ENCODE assay signal across 8 mouse cellular contexts in genomic region chr6:65670981-65671411, GRCm38 (mm10). TPM values are rescaled to one million over a fixed set of nuclear protein-coding genes. Genes with fewer than 3 reads are reported as not detected.
A peak's percentile ranks its signal among the peaks of the same experiment; 100 is the strongest.
DNase-seq lines count a peak whose midpoint lies in the region; ATAC-seq and TF ChIP-seq lines count a peak whose summit lies in the region.

No protein-coding gene starts in this region.

- TF ChIP-seq EP300 in heart, adult 2 months (IDR thresholded peaks at IDR 0.05; ENCODE audit: insufficient read depth, low read depth, low read length), result no peak

- no peak overlapping the region for H3K27ac ChIP-seq in heart, adult 2 months
- peak overlapping the region; percentile 63; the same call in 1 of the 2 replicates for H3K27ac ChIP-seq in forebrain, embryonic 12.5 days
- H3K27ac ChIP-seq in midbrain, postnatal 0 days (ENCODE audit: low read depth, low read length), result no peak overlapping the region

- TF ChIP-seq CTCF in heart, adult 2 months (IDR thresholded peaks at IDR 0.05), result no peak
- TF ChIP-seq CTCF in midbrain, postnatal 0 days (IDR thresholded peaks at IDR 0.05), result no peak

- 34% methylated on average over 21 of the region's 21 CpGs for WGBS in heart, adult 2 months
- under 1% methylated on average over 21 of the region's 21 CpGs for WGBS in forebrain, embryonic 12.5 days
- WGBS in midbrain, postnatal 0 days, result 3% methylated on average over 16 of the region's 21 CpGs

- intact Hi-C loops in heart, adult 2 months (cut with DNase I), result loop anchor here (10.0 kb wide), 1 partner anchor 104 kb away; the partner anchor contains the start of gene Prdm5
- intact Hi-C loops in heart, postnatal 25 days (cut with DNase I), result no loop called here

- TF ChIP-seq POLR2A in heart, adult 2 months (IDR thresholded peaks at IDR 0.05; ENCODE audit: insufficient read depth, low read depth, low read length), result no peak

- no peaks in the 10 kb centered on the region for H3K4me1 ChIP-seq in heart, adult 2 months (ENCODE audit: control insufficient read depth, insufficient read depth, low read length)
- peaks cover 19% of the 10 kb centered on the region for H3K4me1 ChIP-seq in forebrain, embryonic 12.5 days
- 0 out of 2 replicates have a peak, but pooled peaks cover 4% of the 10 kb centered on the region for H3K4me1 ChIP-seq in midbrain, postnatal 0 days (ENCODE audit: insufficient read depth, low read length)

- H3K27me3 ChIP-seq in heart, adult 2 months (ENCODE audit: control insufficient read depth, insufficient read depth, low read length), result peaks cover 4% of the 10 kb centered on the region; the same call in 1 of the 2 replicates
- peaks cover 6% of the 10 kb centered on the region; the same call in 1 of the 2 replicates for H3K27me3 ChIP-seq in forebrain, embryonic 12.5 days
- no peaks in the 10 kb centered on the region for H3K27me3 ChIP-seq in midbrain, postnatal 0 days (ENCODE audit: insufficient read depth, low read length)

- no peaks in the 10 kb centered on the region for H3K79me2 ChIP-seq in heart, adult 2 months (replicated peaks; ENCODE audit: control insufficient read depth, insufficient read depth, low read length)

- peak overlapping the region; percentile 91 for H3K4me2 ChIP-seq in forebrain, embryonic 12.5 days
- peak overlapping the region; percentile 98 for H3K4me2 ChIP-seq in midbrain, postnatal 0 days (ENCODE audit: low read depth, low read length, poor library complexity, severe bottlenecking)

- peak; percentile 36 for ATAC-seq in forebrain, embryonic 12.5 days (ENCODE audit: low FRiP score)
- ATAC-seq in midbrain, postnatal 0 days (ENCODE audit: low FRiP score), result peak; percentile 39
- ATAC-seq in monocyte, adult 5-6 weeks (replicated peaks; ENCODE audit: insufficient number of reproducible peaks, low FRiP score, low TSS enrichment, poor library complexity, severe bottlenecking), result no peak

- DNase-seq in heart, adult 2 months, result no peak
- DNase-seq in heart, postnatal 25 days (ENCODE audit: low spot score), result no peak
- DNase-seq in R1 (ENCODE audit: low read depth, low spot score), result peak; percentile 38
- peak; percentile 4 for DNase-seq in kidney, postnatal 14 days
- no peak for DNase-seq in midbrain, postnatal 0 days (ENCODE audit: low spot score)
- DNase-seq in urinary bladder, adult 2 months (ENCODE audit: low spot score), result no peak

- H3K4me3 ChIP-seq in heart, adult 2 months, result no peak overlapping the region
- H3K4me3 ChIP-seq in forebrain, embryonic 12.5 days (replicated peaks), result peak overlapping the region; percentile 63
- H3K4me3 ChIP-seq in midbrain, postnatal 0 days (ENCODE audit: low read depth, low read length), result peak overlapping the region; percentile 57

- H3K9me3 ChIP-seq in forebrain, embryonic 12.5 days, result no peaks in the 10 kb centered on the region
- H3K9me3 ChIP-seq in midbrain, postnatal 0 days (ENCODE audit: low read length), result no peaks in the 10 kb centered on the region

- peak overlapping the region; percentile 53; the same call in 1 of the 2 replicates for H3K9ac ChIP-seq in heart, adult 2 months (ENCODE audit: low read depth, low read length)
- peak overlapping the region; percentile 68 for H3K9ac ChIP-seq in forebrain, embryonic 12.5 days
- H3K9ac ChIP-seq in midbrain, postnatal 0 days (replicated peaks; ENCODE audit: low read length, poor library complexity, severe bottlenecking), result peak overlapping the region; percentile 29; the same call in 1 of the 2 replicates

- no peaks in the 10 kb centered on the region for H3K36me3 ChIP-seq in heart, adult 2 months (ENCODE audit: control insufficient read depth, insufficient read depth, low read length)
- H3K36me3 ChIP-seq in forebrain, embryonic 12.5 days (replicated peaks), result no peaks in the 10 kb centered on the region
- H3K36me3 ChIP-seq in midbrain, postnatal 0 days (ENCODE audit: insufficient read depth, low read length), result no peaks in the 10 kb centered on the region

RNA-seq across cellular contexts. Expression of gene Ndnf, which starts 0.4 kb away (rescaled TPM):
- total RNA-seq in heart, adult 2 months (2021), result 1 to 10 TPM; 2.5 to 2.8 TPM
- polyA plus RNA-seq in heart, adult 2 months (2012; rRNA removed), result 3.6 and 8.4 TPM in 2 replicates
- total RNA-seq in heart, postnatal 25 days (2021), result 1 to 10 TPM; 3.0 to 3.1 TPM
- 4.7 and 5.9 TPM in 2 replicates for polyA plus RNA-seq in forebrain, embryonic 12.5 days (2016; fragmentation: Nextera tagmentation; extraction: Ambion mirVana)
- 14.0 and 30.2 TPM in 2 replicates for total RNA-seq in midbrain, postnatal 0 days (2014; rRNA removed)
- polyA plus RNA-seq in midbrain, postnatal 0 days (2015; fragmentation: Nextera tagmentation; extraction: Ambion mirVana), result 2.4 and 3.2 TPM in 2 replicates
- total RNA-seq in monocyte, adult 5-6 weeks (2017), result 4.3 to 14.0 TPM (median 13.8 TPM) in 3 replicates
- polyA plus RNA-seq in urinary bladder, adult 2 months (2012; rRNA removed), result 1.5 and 1.6 TPM in 2 replicates

Comparison
In these comparisons a context has a peak if more than half of its experiments do, and no peak if none do; other contexts are left out.
1. DNase-seq: peak in R1 (single experiment) and kidney, postnatal 14 days (single experiment); none in heart, adult 2 months (0 of 2), heart, postnatal 25 days (single experiment), midbrain, postnatal 0 days (single experiment) and urinary bladder, adult 2 months (single experiment).
2. Peak in every context shown above with its lines, with median percentiles within 50 percentile points of each other: H3K9ac ChIP-seq.